Mouse (Mus musculus) cerebellum, postnatal 36 days (tissue): ENCODE data around the gene Sc5d.

ENCODE experiments used
- DNase-seq, 2 experiments: peaks; one replicate each; pipeline ENCODE4 v3.0.0; 2021 to 2022; ENCODE audit warnings: mixed read lengths in 2 of 2

The Sc5d gene

DNA sequence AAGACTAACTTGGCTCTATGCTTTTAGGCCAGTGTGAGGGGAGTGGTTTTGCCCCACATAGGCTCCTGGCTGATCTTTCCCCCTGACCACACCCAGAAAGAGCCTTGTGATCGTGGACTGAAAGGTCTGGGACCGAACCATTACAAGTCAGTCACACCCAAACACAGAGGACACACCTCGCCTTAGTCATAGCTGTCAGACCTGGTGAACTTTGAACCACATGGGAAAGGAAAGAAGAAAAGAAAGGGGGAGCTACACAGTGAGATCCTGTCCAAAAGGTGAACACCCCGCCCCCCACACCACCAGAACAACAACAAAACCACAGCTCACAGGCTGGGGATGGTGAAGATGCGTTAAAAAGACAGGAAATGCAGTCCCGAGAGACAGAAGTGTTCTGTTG, 14.9 kb downstream of the Sc5d start:
- no peak for DNase-seq

DNA sequence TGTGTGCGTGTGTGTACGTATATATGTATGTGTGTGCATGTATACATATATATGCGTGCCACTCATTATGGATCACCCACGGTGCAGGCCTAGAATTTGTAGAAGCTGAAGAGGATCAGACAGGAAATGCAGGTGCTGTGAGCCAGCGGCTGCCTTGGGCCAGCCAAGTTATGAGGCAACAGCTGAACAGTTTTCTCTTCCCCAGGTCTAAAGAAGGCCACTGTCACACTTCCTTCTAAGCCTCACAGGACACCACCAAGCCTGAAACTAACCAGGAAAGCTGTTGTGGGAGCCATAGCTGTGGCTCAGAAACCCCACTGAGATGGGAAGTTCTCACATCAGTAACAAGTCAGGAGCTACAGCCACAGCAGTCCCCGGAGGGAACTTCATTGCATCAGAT, 17.4 kb downstream of the Sc5d start:
- DNase-seq, result no peak

DNA sequence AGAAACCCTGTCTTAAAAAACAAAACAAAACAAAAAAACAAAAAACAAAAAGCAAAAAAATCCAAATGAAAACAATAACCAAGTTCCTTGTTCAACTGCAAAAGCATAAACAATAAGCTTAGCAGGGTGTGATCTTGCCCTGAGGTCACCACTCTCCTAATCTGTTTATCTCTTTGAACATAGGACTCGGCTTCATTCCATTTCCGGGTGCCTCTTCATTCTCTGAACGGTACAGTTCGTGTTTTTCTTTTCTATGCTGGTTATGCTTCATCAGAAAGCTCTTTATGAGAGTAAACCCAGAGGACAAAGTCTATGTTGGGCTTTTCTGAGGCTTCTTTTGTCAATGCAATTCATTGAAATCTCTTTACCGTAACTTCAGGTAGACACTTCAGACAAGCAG, 19.9 kb downstream of the Sc5d start:
- no peak for DNase-seq

DNA sequence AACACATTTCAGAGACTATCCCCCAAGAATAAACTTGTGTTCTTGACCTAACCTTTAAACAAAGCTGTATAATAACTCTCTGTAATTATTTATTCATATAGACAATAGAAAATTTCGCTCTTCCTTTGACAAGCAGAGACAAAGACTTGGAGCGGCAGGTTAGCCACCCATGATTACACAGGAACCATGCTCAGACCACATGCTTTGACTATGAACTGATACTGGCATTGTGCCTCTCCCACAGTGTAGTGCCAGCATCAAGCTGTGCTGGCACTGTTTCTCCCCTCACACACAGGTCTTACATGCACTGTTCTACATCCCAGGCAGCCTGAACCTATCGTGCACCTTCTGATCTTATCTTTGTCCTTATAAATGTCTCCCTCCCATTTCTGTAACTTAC, 23.0 kb downstream of the Sc5d start:
- DNase-seq, result peak; percentile 38 to 51

DNA sequence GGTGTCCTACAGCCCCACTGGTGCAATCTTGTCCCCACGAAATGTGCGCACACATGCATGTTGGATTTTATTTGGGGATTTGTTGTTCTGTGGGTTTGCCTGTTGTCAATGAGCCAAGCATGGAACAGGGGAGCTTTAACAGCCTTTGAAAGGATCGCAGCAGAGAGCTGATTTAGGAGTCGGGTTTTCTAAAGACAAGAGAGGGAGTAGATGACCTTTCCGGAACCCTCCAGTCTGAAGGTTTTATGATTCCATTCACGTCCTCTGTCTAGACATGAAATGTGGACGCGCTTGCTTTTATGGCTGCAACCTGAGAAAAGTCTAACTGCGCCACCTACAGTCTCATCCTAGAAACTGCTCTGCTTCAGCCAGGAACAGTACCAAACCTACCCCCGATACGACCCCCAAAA, 23.5 kb downstream of the Sc5d start:
- peak; percentile 62 to 79 for DNase-seq

DNA sequence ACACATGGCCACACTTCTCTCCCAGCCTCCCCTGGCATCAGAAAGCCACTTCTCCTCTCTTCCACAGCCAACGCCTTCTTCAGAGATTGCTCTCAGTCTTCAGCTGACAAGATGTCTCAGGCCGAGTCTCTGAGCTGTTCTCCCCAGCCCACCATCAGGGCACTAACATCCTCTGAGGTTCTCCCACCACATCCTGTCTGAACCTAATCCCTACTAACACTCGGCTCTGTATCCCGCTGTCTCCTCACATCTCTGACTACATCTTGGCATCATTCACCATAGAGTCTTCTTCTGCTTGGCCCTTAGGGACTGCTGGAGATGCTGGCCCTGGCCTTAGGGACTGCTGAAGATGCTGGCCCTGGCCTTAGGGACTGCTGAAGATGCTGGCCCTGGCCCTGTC, 25.2 kb downstream of the Sc5d start:
- no peak for DNase-seq

DNA sequence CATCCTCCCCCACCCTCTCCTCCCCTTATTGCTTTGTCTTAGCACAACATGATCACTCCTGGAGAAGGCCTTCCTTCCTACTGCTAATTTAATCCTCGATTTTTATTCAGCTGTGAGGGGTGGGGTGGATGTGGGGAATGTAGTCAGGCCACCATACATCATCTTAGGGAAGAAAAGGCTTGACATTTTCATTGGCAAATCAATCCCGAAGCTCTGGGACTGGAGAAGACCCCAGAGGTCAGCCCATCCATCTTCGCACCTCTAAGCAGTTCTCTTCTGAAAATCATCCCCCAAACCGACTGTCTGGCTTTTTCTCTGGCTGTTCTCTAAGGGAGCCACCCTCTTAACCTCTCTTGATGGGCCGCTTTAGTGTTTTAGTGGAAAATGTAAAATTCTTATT, 32.9 kb downstream of the Sc5d start:
- DNase-seq, result no peak

DNA sequence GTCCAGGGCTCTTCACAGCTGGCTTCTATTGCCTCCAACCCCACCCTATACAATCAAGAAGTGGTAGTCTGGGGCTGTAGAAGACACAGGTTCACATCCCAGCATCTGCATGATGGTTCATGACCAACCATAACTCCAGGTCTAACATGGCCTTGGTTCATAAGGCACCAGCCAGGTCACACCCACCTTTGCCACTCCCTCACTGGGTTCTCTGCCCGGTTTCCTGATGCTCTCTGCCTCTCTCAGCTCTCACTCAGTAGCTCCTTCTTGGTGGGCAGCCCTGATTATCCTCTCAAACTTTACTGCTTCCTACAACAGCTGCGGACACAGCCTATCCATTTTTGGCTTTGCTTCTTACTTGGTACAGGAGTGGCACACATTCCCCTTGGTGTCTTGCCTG, 33.7 kb downstream of the Sc5d start:
- DNase-seq, result no peak

DNA sequence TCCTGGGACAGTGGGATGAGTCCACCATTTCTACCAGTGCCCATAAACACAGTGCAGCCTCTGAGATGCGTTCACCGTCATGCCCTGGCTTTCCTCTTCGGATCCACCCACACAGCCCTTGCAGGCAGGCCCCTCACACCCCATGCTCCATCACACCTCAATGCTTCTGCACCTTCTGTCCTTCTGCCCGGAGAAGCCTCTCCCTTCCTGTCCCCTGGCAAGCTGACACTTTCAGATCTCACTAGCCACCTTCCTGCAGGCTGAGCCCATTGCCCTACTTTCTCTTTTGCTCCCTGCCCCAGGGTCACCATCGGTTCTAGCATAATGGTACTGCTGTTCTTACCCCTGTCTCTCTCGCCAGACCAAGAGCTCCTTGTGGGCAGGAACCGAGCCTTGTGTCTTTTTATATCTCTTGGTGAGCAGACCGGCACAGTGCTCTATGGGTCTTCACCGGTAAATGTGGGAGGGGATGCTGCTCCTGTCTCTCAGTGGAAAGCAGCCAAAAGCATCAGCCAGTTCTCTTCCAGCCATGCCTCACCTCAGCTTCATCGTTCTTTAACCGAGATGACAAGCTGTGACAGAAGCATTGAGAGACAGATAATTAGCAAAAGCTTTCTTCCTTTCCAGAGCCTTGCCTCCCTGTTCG, 34.5 kb downstream of the Sc5d start:
- DNase-seq, result peak; percentile 82

DNA sequence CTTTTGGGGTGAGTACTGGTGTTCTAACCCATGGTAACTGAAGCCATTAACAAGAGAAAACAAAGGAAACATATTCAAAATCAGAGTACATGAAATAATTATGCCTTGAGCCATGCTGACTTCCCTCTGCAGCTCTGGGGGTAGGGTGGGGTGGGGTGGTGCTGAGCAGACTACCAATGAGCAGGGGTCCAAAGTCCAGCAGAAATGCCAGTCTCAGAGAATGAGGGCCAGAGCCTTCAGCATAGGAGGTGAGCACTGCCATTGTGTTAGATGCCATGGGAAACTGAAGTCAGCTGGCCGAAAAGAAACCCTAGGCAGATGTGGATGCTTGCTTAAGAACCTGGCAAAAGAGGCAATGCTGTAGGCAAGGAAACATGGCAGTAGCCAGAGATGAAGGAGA, 36.3 kb downstream of the Sc5d start:
- DNase-seq, result no peak

DNA sequence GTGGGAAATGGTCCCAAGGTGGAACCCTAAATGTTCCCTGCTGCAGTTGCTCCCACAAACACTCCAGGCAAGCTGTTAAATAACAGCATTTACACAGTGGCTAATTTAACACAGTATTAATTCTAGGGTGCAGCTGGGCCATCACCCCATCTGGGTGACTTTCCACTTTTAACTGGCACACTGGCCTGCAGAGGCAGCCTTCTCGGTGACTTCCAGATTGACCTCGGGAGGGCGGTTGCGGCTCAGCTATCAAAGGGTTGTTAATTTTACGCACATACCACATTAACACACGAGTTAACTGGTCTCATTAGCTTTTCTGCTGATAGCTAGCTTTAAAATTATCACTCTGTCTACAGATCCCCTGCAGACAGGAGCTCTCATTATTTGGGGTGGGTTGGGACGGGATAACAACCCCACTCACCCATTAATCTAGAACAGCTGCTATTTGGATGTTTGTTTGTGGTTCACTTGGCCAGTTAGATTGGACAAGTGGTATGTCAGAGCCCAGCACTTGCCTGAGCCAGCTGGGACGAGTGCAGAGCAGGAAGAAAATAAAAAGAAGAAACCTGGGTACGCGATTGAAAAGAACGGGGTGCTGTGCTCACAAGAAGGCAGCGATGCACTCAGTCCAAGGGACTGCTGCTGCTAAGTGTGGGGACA, 44.9 kb downstream of the Sc5d start:
- no peak for DNase-seq

DNA sequence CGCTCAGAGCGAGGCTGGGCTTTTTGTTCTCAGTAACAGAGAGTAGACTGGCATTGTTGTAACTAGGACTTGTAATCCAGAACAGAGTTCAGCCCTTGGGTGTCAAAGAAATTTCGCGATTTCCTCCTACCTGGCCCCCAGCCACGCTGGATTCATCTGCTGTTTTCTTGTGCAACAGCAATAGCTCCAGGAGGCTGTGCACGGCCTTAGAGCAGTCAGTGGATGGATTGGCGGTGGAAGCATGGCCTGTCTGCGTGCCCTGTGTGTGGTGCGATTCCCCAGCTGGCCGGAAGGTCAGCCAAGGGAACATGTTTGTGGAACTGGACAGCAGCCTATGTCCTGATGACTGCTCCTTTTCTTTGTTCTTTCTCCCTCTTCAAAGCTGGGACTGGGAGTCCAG, 46.4 kb downstream of the Sc5d start:
- peak; percentile 41 for DNase-seq

DNA sequence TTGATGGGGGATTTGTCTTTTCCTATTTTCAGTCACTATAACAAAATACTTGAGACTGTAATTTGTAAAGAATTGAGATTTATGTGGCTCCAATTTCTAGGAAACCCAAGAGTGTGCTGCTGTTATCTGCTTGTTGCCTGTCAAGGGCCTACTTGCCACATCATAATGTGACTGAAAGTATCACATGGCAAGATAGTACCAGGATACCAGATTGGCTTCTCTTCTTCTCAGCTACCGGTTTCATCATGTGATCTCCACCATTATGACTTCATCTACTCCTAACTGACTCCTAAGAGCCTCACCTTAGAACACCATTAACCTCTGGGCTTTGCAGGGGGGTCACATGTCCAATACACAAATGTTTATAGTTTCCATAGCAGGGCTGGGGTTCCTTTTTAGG, 49.9 kb downstream of the Sc5d start:
- DNase-seq, result no peak

DNA sequence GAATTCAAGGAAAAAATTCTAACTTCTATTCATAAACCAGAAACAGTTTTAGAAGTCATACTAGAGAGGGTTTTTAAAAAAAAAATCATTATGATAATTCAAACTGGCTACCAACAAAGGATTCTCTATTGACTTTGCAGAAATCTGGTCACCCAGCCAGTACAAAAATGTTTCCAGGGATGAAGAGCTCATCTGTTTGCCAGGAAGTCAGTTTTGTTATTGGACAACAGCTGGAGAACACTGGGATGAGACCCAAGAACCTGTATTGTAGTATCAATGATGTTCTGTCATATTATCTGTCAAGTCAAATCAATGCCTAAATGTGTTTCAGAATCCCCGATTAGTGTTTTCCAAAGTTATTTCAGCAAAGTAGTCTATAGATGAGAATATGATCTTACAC, 50.9 kb downstream of the Sc5d start:
- no peak for DNase-seq

DNA sequence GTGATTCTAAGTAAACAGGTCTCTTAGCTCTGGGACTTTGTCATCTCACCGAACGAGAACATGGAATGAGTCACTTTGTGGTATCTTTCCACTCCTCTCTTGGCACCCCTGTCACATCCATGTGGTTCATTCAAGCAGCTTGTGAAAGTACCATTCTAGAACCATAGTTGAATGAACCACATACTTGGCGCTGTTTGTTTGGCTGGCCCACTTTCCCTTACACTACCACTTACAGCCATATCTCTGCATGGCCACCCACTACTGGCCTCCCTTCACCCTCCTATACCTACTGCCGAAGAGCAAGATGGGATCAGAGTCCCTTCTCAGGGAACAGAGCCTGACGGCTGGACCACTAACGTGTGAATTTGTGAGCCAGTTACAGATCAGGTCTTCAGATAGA, 54.4 kb downstream of the Sc5d start:
- DNase-seq, result no peak

DNA sequence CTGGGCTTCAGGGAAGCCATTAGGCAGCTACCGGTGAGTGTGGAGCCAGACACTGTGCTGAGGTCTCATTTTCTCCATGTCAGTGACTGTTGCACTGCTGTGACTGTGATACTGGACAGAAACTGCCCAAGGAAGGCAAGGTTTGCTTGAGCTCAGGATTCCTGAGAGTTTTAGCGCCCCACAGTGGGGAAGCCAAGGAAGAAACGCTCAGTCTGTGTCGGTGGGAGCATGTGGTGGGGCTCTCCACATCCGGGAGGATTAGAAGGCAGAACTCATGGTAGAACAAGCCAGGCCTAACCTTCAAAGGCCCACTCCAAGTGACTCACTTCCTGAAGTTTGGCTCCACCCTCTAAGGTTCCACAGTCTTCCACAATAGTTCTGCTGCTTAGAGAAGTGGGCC, 55.6 kb downstream of the Sc5d start:
- peak; percentile 76 to 78 for DNase-seq

DNA sequence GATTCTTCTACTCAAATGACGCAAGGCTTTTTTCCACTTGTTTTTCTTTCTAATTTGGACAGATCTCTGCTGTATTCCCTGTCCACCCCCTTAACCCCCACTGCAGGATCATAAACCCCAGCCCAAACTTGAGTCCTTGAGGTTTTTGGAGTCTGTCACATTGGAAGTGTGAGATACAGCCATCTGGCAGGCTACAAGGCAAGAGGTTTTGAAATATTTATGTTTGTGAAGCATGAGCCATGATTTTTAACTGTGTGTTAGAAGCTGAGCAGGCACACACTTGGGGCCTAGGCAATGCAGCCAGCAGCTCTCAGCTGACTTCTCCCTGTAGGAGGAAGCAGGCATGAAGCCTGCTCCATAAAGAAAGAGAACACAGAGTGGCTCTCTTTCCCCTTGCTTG, 57.3 kb downstream of the Sc5d start:
- DNase-seq, result no peak

DNA sequence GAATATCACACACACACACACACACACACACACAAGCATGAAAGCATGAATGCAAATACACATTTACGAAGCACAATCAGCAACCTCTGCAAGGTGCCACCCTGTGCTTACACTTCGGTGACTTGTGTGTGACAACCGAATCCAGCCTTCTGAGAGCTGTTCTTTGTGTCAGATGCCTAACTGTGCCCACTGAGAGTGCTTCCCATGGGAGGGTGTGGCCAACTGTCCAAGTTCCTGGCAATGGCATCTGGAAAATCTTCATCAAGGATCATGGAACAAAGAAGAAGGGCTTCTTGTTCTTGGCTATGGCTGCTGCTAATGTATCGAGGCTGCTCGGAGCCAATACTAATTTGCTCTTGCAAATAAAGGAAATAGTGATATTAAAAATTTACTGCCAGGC, 61.8 kb downstream of the Sc5d start:
- DNase-seq, result no peak
